Mouse (Mus musculus) right cerebral cortex, postnatal 25 days (tissue): ENCODE measurements around the gene Fbxo21.
A peak's percentile ranks its signal among the peaks of the same experiment; 100 is the strongest.

Source experiments
- DNase-seq: peaks from one replicate; pipeline ENCODE4 v3.0.0; 2022

Fbxo21 gene

GRCm38 (mm10) chr5:117976657-117977500 is at the start of gene Fbxo21:
Gene Fbxo21 (plus strand): TSS chr5:117976730.
- DNase-seq, result peak; percentile 97

- no peak for DNase-seq
Measured at GRCm38 (mm10) chr5:117928553-117928952, 48.0 kb upstream of the Fbxo21 start.

- no peak for DNase-seq
Measured at GRCm38 (mm10) chr5:117932222-117932621, 44.3 kb upstream of the Fbxo21 start.

DNA sequence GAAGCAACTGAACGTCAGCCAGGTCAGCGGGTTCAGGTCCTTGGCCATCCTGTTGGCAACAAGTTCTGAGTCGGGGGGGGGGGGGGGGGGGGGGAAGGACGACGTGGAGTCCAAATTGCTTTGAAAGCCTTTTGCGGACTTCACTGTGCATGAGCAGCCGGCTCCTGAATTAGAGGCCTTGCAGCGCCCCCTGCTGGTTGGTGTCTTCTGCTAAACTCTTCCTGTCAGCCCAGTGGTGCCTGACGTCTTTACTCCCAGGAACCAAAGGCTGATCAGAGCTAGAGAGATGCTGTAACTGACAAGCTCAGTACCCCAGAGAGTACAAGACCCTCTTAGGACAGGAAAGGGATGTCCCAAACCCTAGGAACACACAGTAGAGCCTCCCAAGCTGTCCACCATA is 43.7 kb upstream of the Fbxo21 start:
- peak; percentile 81 for DNase-seq

DNA sequence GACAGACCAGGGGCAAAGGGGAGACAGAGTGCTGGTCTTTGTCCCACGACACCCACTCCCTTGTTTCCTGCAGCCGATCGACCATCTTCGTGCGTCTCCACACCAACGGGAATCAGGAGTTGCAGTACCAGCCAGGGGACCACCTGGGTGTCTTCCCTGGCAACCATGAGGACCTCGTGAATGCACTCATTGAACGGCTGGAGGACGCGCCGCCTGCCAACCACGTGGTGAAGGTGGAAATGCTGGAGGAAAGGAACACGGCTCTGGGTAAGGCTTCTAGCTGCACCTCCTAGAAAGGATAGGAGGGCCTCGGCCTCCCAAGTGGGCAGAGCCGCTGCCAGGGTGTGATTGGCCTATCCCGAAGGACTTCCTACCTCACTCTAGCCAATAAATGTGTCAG is 40.2 kb upstream of the Fbxo21 start:
- DNase-seq, result no peak

GRCm38 (mm10) chr5:117937186-117937585 is 39.3 kb upstream of the Fbxo21 start:
- DNase-seq, result no peak

DNA sequence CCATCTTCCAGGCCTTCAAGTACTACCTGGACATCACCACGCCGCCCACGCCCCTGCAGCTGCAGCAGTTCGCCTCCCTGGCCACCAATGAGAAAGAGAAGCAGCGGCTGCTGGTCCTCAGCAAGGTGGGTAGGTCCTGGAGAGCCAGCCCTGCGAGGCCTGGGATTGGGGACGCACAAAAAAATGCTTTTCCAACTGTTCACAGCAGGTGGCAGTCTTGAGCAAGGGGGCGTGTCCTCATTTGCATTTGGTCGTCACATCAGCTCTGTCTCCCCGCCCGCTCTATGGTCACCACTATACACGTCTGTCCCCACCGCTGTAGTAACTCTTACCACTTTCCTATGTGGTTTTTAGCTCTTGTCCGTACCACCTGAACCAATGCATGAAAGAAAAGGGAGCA is 38.3 kb upstream of the Fbxo21 start:
- no peak for DNase-seq

DNA sequence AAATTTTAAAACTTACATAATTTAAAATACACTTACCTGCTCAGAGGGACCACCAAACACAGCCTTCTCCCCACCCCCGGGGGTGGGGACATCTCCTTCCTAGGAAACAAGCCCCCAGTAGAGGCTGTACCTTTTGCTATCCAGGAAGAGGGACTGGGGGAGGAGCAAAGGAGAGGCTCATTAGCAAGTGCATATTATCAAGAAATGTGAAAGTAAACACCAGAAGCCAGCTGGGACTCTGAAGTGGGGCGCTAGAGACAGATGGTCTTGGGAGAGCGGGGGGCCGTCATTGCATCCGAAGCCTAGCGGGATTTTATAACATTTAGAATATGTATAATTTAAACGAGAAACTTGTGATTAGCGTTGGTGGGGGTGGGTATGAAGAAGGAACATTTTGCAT is 37.1 kb upstream of the Fbxo21 start:
- peak; percentile 24 for DNase-seq

DNA sequence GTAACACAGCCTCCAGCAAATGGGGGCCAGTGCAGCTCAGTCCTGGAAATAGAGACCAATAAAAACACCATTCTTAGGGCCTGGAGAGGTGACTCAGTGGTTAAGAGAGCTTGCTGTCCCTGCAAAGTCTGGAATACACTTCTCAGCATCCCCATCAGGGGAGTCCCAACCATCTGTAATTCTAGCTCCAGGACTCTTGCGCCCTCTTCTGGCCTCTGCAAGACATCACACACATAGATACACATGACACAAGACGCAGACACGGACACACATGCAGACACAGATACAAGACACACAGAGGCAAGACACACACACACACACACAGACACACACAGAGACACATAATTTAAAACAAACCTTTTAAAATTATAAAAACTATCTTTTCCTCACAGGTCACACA is 35.0 kb upstream of the Fbxo21 start:
- no peak for DNase-seq

DNA sequence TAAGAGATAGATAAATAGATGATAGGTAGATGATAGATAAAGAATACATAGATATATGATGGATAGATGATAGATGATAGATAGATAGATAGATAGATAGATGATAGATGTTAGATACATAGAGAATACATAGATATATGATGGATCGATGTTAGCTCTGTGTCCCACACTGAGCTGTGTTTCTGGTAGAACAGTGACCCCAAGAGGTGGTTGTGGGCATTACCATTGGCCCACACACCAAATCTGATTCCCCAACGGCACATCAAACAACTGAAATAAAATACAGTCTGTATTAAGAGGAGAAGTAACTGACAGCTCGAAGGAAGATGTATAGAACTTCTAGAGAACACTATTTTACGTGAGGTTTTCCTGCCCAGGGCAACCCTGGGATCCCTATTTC is 29.9 kb upstream of the Fbxo21 start:
- peak; percentile 45 for DNase-seq

GRCm38 (mm10) chr5:117949393-117949792 is 27.1 kb upstream of the Fbxo21 start:
- no peak for DNase-seq

GRCm38 (mm10) chr5:117953893-117954292 is 22.6 kb upstream of the Fbxo21 start:
- DNase-seq, result no peak

GRCm38 (mm10) chr5:117954429-117954828 is 22.1 kb upstream of the Fbxo21 start:
- DNase-seq, result no peak

DNA sequence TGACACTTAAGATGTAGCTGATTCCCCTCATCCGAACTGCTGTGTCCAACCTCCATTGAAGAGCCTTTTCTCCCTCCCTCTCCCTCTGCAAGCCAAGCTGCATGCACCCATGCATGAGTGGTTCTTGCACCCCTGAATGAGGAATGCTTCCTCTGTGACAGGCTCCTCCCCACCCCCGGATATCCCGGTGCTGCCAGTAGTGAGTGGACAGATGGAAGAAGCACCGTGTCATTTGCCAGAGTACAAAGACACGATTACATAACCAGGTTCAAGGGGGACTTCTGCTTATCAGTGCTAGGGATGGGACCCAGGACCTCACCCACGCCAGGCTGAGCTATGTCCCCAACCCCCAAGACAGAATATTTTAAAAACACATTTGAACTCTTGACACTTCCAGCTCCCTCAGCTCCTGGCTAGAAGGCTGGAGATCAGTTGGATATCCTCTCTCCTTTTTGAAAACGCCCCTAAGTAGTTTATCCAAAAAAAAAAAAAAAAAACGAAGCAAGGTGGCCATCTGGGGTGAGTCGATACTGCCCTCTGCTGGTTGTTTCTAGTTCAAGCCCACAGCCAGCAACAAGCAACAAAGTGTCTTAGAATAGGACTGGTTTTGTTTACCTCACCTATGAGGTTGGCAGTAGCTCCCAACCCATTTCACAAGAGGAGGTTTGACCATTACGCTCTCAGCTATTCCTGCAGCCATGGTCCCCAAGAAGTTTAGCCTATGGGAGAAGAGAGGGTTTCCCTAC is 20.7 kb upstream of the Fbxo21 start:
- DNase-seq, result no peak

GRCm38 (mm10) chr5:117964750-117965149 is 11.8 kb upstream of the Fbxo21 start:
- no peak for DNase-seq

DNA sequence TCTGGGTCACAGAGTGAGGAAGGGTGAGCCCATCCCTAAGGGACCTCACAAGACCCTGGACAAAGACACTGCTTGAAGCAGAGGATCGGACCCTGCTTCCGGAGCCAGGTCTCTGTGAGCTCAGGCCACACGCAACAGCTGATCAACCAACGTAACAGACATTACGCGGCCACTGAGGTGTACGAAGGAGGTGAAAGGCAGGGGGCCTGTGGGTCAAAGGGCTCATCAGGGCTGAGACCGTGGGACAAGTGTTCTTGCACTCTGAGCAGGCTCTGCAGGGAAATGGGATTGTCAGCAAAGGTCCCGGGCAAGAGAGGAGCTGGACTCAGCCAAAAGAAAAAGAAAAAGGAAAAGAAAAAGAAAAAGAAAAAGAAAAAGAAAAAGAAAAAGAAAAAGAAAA is 9.6 kb upstream of the Fbxo21 start:
- DNase-seq, result no peak

DNA sequence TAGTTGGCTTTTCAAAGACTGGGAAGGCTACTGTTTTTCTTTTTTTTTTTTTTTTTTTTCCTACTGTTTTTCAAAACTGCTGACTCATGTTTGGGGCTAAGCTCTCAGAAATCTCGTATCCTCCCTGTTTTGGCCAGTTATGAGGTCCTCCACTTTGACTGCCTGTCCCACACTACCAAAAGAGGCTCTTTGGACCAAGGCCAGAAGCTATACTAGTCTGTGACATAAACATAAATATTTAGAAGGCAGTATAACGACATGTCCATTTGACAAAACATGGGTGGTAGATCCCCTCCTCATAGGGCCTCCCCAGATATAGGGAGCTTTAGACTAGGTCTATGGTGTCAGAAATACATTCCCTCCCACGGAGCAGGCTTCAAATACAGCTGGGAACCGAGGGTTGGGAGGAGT is 8.9 kb upstream of the Fbxo21 start:
- no peak for DNase-seq

DNA sequence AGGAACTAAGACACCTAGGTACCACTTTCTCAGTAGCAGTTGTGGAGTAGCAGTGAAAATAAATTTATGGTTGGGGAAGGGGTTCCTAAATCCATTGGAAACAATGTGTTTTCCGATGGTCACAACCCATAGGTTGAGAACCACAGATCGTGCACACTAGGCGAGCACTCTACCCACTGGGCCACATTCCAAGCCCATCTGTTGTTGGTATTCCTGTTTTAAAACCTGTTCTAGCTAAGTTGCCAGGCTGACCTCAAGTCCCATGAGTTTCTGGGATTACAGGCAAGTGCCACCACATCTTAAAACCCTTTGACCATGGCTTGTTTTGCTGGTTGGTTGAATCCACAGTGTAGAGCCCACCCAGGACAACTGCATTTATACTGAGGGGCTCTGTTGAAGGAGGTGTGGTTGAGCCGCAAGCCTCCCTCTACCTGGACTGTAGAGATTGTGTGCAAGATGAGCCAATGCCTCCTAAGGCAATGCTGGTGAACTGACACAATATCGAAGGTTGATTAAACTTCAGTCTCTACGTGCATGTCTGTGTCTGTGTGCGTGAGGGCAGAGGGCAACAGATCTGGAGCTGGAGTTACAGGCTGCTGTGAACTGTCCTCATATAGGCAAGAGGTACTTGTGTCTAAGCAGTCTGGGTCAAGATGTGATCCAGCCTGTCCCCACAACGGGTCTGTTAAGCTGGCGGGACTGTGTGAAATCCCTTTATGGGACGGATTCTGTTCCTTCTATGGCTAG is 6.7 kb upstream of the Fbxo21 start:
- DNase-seq, result no peak

DNA sequence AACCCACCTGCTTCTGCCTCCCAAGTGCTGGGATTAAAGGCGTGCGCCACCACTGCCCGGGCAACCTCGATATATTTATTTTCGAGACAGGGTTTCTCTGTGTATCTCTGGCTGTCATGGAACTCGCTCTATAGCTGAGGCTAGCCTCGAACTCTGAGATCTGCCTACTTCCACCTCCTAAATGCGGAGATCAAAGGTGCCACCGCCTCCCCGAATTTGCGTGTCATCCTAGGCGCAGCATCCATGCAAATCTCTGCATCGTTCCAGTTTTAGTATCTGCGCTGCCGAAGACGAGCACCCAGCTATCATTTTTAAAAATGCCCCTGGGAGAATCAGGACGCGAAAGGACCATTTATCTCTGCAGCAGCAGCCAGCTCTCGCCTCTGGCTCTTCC is 270 bp upstream of the Fbxo21 start:
- DNase-seq, result no peak

DNA sequence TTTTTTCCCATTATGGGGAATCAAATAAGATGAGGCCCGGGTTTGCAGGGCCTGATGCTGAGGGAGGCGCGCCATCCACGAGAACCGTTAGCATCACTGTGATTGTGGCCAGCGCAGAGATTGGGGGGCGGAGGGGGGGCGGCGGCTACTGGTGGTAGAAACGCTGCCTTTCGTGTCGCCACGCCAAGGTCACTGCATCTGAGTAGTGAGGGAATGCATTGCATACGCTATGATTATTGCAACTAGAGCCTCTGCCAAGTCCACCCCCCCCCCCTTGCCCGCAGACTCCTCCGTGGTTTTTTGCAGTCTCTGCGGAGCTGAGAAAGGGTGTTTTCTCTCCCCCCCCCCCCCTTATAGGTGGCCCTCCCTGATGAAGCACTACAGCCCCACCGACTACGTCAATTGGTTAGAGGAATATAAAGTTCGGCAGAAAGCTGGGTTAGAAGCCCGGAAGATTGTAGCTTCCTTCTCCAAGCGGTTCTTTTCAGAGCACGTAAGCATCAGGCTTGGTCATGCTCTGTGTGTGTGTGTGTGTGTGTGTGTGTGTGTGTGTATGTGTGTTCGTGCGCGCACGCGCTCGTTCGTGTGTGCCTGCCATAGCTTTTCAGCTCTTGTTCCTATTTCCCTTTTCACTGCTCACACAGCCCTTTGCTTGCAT is 1.1 kb downstream of the Fbxo21 start:
- DNase-seq, result peak; percentile 38

- DNase-seq, result no peak
Measured at GRCm38 (mm10) chr5:117978159-117978697, 1.7 kb downstream of the Fbxo21 start.

GRCm38 (mm10) chr5:117979082-117979481 is 2.6 kb downstream of the Fbxo21 start:
- no peak for DNase-seq

- no peak for DNase-seq
Measured at GRCm38 (mm10) chr5:117980921-117981320, 4.4 kb downstream of the Fbxo21 start.
